Mouse (Mus musculus) myocyte (in vitro differentiated cells): ENCODE data around the gene Cenpa.

Experiments used
- MAX ChIP-seq: IDR thresholded peaks from one replicate; pipeline ENCODE4 v1.6.1; 2011; ENCODE audit warnings: low read depth, mild to moderate bottlenecking, control low read depth
- MYOD1 ChIP-seq, 3 experiments: IDR thresholded peaks; one replicate each; pipeline ENCODE4 v1.6.1; 2011; ENCODE audit warnings: control low read depth in 2 of 3, low read depth in 2 of 3, mild to moderate bottlenecking in 2 of 3, moderate library complexity in 1 of 3; ENCODE audit not compliant: insufficient read length in 2 of 3, control insufficient read depth in 1 of 3
- POLR2A ChIP-seq: IDR thresholded peaks from one replicate; pipeline ENCODE4 v1.6.1; 2011; ENCODE audit warnings: low read depth, mild to moderate bottlenecking, control low read depth, moderate library complexity; ENCODE audit not compliant: insufficient read length
- SRF ChIP-seq: IDR thresholded peaks from one replicate; pipeline ENCODE4 v1.6.1; 2011; ENCODE audit warnings: low read depth; ENCODE audit not compliant: control insufficient read depth, insufficient read length

- no peak for TF ChIP-seq POLR2A
- no peak for TF ChIP-seq MYOD1 (IDR thresholded peaks at IDR 0.05; ENCODE audit: control insufficient read depth in 1 of 3, insufficient read length in 2 of 3, low read depth in 2 of 3)
- no peak for TF ChIP-seq MAX
- no peak for TF ChIP-seq SRF
Measured at GRCm38 (mm10) chr5:30686781-30687180, 20.2 kb downstream of the Cenpa start.
